Mouse (Mus musculus): ENCODE measurements around the gene Crip3.

The Crip3 gene

DNA sequence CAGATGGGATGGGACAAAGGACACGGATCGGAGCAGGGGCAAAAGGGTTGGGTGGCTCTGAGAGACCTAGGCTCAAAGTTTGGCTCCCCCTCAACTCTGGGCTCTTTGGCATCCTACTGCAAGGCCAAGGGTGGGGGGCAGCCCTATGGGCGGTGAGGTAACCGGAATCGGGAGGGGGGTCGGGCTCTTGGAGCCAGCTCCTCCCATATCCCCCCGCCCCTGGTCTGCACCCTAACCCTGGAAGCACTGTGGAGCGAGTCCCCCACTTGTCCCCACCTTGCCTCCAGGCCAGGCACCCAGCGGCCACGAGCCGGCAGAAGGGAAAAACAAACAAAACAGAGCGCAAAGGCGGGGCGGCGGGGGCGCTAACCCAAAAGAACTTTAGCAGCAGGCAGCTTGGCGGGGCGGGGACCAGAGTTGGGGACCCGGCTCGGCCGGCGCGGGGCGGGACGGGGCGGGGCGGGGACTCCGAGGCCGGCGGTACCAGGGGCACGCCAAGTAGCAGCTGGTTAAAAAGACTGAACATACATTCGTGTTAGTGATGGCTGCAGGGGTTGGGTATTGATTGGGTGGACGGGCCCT lies 26.5 kb downstream of the Crip3 start:
- peak; percentile 60 for DNase-seq (ENCODE audit: inconsistent ontology term)

DNA sequence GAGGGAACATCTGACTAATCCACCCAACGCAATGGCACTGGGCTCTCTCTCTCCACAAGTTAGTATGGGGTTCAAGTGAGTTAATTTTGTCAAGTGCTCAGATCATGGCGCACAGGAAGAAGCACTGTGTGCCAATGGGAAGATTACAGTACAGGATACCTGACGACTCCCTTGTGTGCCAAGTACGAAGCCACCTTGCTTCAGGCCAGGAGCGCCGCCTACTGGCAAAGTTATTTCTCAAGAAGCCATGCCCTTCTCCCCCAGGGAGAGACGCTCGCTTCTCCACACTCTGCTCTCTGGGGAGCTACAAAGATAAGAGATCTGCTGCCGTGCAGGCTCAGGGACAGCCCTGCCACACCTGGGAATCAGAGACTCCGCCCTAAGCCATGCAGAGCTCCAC lies 29.1 kb downstream of the Crip3 start:
- DNase-seq (ENCODE audit: inconsistent ontology term) = no peak

DNA sequence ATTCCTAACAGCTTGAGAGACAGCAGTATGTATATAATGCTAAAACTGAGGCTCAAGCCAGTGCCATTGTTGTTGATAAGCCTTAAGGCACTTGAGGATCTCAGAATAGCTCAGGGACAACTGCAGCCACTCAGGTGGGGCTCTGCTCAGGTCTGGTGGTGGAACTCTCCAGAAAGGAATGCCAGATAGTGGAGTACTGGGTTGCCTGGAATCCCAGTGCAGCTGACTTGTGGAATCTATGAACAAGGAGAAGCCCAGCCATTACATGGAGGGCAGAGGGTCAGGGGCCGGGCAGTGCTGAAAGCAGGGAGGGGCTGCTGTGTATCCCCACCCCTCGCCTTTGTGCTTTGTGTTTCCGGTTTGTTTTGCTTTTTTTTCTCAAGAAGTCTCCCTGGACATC lies 29.7 kb downstream of the Crip3 start:
- DNase-seq (ENCODE audit: inconsistent ontology term) = no peak

DNA sequence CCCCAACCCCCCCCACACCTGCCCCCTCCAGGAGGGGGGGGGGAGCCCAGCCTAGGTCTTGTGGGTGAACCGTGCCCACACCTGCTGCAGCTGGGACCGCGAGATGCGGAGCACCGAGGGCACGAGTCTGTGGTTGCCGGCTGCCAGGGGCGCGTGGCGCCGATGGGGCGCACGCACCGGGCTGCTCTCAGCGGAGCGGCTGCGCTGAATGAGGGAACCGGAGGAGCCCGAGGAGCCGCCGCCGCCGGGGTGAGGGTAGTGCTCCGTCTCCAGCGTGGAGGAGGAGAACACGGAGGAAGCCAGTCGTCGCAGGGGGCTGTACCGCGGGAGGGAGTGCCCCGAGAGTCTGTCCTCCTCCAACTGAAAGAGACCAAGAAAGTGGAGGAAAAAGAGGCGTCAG lies 31.9 kb downstream of the Crip3 start:
- no peak for DNase-seq (ENCODE audit: inconsistent ontology term)

DNA sequence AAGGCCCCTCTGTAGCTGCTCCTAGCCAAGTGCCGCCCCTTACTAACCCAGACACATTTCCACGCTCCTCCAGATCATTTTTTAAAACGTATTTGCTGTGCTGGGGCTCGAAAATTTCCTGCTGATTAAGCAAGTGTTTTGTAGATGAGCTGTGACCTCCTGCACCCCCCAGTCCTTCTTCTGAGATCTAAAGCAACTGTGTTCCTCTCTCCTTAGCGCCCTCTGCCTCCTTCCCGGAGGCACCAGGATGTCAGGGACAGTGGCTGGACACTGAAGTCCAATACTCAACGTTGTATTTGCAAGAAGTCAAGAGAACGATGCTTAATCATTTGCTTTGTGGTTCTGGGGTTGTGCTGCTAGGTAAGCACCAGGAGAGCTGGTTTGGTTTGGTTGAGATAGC lies 32.6 kb downstream of the Crip3 start:
- no peak for DNase-seq (ENCODE audit: inconsistent ontology term)

DNA sequence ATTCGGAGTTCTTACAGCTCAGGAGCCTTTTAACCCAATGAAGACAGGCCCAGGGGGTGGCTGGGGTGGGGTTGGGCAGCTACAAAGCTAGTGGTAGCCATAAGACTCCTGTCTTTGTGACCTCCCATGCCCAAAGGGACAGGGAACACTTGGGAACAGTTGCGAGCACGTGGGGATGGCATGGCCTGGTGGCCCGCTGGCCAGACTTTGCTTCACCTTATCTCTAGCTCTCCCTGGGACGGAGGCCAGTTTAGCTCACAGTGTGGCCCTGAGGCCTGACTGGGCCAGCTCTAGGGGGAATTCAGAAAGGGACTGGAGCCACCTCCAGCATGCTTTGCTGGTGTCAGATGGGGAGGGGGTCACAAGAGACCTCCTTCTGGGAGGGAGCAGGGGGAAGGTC lies 33.5 kb downstream of the Crip3 start:
- no peak for DNase-seq (ENCODE audit: inconsistent ontology term)

DNA sequence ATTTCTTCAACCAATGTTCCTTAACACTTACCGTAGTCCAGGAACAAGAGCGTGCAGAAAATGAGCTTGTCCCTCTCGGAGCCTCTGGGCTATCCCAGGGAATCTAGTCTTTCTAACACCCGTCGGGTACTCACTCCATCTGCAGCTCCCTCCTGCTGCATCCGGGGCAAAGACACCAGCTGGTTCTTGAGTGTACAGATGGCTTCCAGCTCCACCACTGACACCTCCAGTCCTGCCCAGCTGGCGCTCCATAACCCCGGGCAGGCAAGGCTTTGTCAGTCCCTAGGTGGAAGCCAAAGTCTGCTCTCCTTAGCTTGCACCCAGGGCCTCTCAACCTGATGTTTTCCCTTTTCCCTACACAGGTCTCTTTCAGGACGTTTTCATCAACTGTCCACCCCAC lies 39.1 kb downstream of the Crip3 start:
- no peak for DNase-seq (ENCODE audit: inconsistent ontology term)

DNA sequence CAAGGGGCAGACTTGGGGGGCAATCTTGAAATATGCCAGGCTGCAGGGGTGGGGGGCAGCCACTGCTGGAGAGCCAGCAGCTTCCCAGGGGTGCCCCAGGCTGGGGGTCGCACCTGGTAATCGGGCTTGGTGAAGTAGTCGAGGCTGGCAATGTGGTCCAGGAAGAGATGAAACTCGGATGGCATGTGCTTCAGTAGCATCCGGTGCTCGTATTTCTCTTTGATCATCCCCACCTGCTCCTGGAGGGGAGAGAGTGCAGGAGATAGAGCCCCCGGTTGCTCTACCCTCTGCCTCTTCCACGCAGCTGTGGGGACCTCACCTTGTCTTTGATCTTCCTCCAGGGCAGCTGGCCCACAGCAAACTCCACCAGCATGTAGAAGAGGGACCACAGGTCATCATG lies 47.9 kb downstream of the Crip3 start:
- DNase-seq (ENCODE audit: inconsistent ontology term) = no peak

DNA sequence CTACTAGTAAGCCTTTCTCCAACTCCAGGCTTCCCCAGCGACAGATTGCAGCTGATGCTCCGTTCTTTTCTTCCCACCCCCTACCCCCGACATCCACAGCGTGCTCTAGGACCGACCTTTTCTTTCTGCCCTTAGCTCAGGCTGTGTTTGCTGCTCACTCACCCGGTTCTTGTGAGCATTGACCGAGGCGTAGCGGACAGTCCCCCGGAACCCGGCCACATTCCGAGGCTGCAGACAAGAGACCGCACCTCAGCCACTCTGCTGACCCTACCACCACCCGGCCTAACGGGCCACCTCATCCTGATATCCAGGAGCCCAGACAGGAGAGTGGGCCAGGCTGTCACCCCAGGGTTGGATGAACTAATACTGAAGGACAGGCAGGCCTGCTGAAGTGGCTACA lies 48.6 kb downstream of the Crip3 start:
- DNase-seq (ENCODE audit: inconsistent ontology term) = no peak
